Mouse (Mus musculus): ENCODE results near the gene Dmrtc1c2. TPM values are rescaled to one million over a fixed set of nuclear protein-coding genes. Genes with fewer than 3 reads are reported as not detected.

Dmrtc1c2 gene
- total RNA-seq (2023), result not detected

DNA sequence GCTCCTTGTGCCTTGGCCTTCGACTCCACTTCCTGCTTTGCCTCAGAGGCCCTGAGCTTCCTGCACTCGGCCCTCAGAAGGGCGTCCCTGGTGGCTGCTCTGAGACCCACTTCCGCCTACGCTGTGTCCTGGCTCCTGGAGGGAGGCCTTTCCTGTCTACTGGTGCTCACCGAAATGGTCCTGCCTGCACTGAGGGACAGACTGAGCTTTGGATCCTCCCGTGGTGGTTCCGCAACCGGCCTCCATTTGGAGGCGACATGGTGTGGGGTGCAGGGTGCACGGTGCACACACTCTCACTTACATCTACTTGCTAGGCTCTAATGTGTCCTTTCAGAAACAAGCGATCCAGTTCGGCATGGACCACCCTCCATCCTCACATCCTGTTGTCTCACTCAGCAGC, at the start of gene Dmrtc1c2:
Dmrtc1c2 (minus strand) TSS at position 101 of the 400 bp plus-strand sequence.

DNA sequence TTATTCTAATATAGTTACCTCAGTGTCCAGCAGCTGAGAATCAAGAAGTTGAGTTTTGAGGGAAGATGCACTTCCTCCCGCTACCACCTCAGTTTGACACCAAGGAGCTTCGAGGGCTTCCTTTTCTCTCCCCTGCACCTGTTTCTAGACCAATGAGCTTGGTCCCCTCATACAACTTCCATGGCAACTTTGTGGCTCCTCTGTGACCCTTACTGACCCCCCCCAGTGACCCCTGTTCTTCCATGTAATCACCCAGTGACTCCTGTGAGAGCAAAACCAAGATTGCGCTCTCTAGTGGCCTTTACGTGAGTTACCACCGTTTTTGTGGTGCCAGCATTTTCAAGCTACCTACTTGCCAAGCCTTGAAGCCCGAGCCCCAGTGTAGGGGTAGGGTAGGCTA, 13.5 kb upstream of the Dmrtc1c2 start, which contains the start of gene 1700031F05Rik:
1700031F05Rik (minus strand) TSS at position 101 of the 400 bp plus-strand sequence.

DNA sequence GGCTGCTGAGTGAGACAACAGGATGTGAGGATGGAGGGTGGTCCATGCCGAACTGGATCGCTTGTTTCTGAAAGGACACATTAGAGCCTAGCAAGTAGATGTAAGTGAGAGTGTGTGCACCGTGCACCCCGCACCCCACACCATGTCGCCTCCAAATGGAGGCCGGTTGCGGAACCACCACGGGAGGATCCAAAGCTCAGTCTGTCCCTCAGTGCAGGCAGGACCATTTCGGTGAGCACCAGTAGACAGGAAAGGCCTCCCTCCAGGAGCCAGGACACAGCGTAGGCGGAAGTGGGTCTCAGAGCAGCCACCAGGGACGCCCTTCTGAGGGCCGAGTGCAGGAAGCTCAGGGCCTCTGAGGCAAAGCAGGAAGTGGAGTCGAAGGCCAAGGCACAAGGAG, 51.8 kb downstream of the Dmrtc1c2 start, which contains the start of gene Dmrtc1c1:
Dmrtc1c1 (plus strand) TSS at position 301 of the 400 bp plus-strand sequence.

Other genes with a start within 250 kb of the Dmrtc1c2 start
- gene Phka1, start 210.4 kb downstream of the Dmrtc1c2 start, total RNA-seq (2023), result 1 to 10 TPM; 2.9 to 3.4 TPM
- gene Gm3880, start 167.6 kb downstream of the Dmrtc1c2 start, total RNA-seq (2023), result not detected
- gene Gm9112, start 147.0 kb downstream of the Dmrtc1c2 start, total RNA-seq (2023), result not detected
- not detected for gene Dmrtc1b, start 146.8 kb downstream of the Dmrtc1c2 start, total RNA-seq (2023)
- not detected for gene Dmrtc1c1, start 51.7 kb downstream of the Dmrtc1c2 start, total RNA-seq (2023)
- not detected for gene 1700031F05Rik, start 13.4 kb upstream of the Dmrtc1c2 start, total RNA-seq (2023)
- not detected for gene Dmrtc1a, start 54.1 kb upstream of the Dmrtc1c2 start, total RNA-seq (2023)
- gene 1700011M02Rik, start 54.3 kb upstream of the Dmrtc1c2 start, total RNA-seq (2023), result not detected
- gene 1700018G05Rik, start 73.8 kb upstream of the Dmrtc1c2 start, total RNA-seq (2023), result not detected

All from neutrophil, adult 59 days (primary cell).